Mouse (Mus musculus) CD8-positive naive resting alpha-beta T cell, adult 2 months (primary cell): ENCODE results near the gene Pgp.
"Not testable (repeated sequence)": the region's sequence is repeated elsewhere in the genome, so short reads cannot be mapped to it uniquely, and the experiment has no call there.

Experiments
- DNase-seq, 2 experiments: peaks; one replicate each; pipeline ENCODE4 v3.0.0; 2022; ENCODE audit warnings: low read depth in 2 of 2, low spot score in 2 of 2

Pgp gene

DNA sequence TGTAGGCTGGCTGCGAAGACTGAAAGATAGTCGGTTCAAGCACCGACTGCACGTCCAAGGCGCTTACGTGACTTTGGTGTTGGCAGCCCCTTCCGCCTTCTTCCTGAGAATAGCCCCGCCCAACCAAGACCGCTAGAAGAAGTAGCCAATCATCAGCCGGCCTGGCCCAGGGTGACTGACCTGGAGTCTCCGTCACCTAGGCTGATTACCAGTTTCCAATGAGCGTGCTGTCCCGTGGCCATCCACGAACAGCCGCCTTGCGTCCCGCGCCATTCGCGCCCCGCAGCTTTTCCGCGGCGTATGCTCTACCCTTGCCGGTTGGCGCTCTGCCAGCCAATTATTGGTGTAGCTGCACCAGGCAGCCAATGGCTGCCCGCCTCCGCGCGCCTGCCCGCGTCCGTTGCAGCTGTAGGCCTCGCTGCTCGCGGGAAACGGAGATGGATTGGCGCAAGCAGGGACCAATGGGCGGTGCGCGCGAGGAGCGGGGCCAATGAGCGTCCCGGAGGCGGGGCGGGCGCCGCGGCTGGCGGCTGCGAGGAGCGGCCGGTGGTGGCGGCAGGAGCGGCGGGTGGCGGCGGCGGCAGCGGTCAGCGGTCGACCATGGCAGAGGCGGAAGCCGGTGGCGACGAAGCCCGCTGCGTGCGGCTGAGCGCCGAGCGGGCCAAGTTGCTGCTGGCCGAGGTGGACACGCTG lies at the start of gene Pgp, which contains the start of gene E4f1:
Gene Pgp (plus strand): TSS at position 483 of the 693 bp plus-strand sequence.
Gene E4f1 (minus strand): TSS at position 404 of the 693 bp plus-strand sequence.
- peak; percentile 95 to 96 for DNase-seq

DNA sequence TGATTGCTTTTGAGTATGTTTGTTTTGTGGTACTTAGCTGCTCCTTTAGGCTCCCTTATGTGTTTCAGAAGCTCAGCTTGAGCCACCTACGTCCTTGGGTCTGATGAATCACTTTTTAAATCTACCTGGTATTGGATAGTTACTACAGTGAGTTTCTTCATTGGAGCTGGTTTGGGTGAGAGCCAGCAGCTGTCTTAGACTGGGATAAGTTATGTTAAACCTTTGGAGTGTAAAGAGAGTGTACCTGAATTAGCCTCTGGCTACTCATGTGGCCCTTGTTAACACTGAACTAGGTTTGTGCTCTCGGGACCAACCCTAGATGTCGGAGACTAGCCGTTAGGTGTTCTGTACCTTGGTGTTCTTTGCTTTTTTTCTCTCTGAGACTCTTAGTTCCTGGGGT lies 47.1 kb upstream of the Pgp start:
- no peak for DNase-seq

DNA sequence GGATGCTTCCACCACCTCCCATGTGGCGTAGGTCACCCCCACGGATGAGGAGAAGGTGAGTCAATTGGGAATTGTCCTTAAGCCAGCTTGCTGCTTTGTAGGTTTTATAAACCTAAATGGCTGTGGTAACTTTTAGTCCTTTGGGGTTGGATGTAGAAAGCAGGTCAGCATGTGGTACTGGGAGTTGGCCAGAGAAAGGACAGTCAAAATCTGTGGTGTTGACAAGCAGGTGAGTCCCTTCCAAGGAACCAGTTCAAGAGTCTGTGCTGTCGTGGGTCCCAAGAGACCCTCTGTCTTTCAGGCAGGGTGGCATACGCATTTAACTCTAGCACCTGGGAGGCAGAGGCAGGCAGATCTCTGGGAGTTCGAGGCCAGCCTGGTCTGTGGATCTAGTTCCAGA lies 45.7 kb upstream of the Pgp start:
- no peak for DNase-seq

DNA sequence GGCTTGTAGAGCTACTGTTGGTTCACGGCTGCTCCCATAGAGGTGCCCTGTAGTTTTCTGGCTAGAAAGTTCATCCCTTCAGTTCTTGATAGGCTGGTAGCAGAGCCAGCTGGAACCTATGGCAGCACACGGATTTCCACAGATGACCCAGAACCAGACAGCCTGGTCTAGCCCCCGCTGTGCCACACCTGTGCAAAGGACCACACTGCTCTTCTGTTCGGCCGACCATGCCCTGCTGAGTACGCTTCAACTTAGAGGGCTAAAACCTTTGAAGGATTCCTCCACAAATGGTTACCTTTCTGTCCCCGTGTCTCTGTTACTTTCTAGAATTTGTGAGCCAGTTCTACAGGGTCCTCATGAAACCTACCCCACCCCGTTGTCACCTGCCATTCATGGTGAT lies 44.9 kb upstream of the Pgp start:
- DNase-seq, result not testable (repeated sequence)

DNA sequence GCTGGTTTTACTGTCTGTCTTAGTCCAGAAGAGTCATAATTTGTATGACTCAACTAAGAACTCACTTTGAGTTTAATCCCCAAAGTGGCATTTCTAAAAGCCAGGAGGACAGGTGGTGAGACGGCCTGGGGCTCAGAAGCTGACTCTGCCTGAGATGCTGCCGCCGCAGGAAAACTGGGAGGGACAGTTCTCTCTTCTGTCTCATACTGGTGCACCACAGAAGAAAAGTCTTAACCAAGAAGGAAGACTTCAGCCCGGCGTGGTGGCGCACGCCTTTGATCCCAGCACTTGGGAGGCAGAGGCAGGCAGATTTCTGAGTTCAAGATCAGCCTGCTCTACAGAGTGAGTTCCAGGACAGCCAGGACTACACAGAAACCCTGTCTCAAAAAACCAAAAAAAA lies 44.3 kb upstream of the Pgp start:
- DNase-seq, result no peak

DNA sequence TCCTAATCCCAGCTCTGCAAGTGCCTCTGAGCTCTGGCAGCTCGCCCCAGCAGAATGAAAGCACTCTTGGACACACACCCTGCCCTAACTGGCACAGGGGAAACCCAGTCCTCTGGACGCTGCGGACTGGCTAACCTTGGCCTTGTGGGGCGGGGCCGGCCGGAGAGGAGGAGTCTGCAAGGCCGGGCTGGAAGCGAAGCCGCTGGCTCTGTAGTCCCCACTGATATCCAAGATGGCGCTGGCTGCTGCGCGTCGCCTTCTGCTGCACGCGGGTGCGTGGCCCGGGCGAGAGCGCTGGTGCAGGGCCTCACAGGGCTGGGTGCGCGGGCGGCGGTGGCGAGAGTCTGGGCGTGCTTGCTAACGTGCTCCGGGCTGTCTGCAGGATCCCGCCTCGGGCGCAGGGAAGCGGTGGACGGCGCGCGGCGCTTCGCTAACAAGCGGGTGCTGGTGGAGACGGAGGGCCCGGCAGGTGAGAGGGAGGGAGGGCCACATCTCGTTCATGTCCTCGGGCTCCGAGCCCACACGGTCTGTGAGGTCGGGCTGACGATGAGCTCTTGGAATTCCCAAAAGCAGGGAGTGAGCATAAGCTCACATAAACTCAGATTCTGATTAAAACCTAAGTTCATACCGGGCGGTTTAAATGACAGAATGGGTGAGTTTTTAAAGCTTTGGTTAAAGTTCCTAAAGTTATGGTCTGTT lies 43.6 kb upstream of the Pgp start, which contains the start of gene Eci1:
Gene Eci1 (plus strand): TSS at position 171 of the 699 bp plus-strand sequence.
- DNase-seq, result peak; percentile 58 to 65

DNA sequence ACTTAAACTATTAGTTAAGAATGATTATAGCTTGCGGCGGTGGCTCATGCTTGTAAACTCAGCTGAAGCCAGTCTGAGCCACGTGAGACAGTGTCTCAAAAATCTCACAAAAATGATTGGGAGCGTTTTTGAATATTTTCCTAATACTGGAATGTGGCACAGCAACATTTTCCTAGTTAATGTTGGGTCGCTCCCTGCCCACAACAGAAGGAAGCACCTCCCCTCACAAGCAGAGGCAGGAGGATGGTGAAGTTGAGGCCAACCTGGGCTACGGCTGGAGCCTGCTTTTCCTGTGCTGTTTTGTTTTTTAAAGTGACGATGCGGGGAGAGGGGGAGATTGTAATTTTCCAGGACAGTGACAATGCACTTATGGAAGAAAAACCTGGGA lies 43.0 kb upstream of the Pgp start:
- DNase-seq, result no peak

DNA sequence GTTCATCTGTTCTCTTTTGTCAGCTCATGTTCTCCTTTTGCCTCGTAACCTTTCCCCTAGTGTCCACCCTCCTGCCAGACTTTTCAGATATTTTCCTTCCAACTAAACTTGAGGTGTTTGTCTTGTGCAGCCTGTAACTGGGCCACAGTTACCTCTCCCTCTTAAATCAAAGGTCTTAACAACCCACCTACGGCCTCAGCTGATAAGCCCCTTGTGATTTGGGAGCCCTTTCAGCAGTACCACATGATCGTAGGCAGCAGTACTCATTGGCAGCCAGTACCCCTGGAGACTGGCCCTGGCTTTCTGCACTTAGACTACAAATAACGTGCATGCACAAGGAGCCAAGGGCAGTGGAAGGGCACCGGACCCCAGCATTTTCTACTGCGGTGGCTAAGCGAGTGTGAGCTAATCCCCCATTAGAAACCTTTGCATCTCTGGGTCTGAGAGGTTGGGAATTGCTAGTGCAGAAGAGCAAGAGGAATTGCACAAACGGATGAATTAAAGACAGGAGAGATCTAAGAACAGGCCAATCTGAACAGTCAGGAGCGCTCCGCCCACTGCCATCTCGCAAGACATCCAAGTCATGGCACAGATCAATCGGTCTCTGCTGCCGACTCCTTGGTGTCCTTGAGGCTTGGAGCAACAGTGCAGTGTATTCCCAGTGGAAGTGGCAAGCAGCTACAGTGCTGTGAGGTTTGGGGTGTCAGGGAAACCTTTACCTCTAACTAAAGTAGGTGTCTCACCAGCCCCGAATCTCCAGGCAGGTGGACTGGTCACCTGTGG lies 40.8 kb upstream of the Pgp start:
- no peak for DNase-seq

DNA sequence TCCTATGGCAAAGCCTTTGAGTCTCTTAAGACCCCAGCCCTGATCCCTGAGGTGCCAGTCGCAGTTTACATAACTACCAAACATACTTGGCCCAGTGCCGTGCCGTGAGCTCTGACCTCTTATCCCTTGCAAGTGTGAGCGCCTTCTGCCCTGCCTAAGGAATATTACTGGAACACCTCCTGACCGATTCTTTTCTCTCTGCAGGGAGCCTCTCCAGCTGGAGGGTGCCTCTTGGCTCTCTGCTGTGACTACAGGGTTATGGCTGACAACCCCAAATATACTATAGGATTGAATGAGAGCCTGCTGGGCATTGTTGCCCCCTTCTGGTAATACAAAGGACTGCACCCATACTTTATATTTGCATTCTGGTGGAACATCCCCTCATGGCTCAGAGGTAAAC lies 33.2 kb upstream of the Pgp start:
- DNase-seq, result peak; percentile 40 to 55

DNA sequence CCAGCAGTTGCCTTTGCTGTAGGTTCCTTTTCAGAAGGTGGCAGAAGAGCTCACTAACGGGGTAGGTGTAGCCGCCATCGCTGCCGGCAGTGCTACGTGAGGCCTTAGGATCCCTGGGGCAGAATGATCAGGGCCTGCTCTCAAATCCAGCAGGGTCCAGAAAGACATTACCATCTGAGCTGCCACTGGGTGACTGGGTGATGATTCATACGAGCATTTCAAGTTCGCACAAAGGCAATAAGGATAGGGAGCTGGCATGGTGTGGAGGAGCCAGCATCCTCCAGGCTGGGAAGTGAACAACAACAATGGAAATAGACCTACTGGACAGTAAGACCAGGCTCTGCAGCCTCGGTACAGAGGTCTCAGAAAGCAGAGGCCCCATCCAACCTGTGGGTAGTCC lies 29.8 kb upstream of the Pgp start:
- no peak for DNase-seq

DNA sequence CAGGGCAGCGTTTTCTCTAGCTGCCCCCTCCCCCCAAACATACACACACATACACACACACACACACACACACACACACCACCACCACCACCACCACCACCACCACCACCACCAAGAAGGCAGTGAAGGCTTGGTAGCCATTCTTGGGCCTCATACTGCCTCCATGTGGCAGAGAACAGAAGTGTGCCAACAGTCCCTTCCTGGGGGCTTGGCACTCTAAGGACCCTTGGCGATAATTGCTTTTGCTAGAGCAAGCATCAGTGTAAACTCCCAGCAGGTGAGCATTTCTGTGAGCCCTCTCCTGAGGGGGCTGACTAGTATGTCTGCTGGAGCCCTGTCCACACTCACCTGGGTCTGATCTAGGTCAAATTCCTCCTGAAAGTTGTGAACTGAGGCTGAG lies 29.0 kb upstream of the Pgp start:
- no peak for DNase-seq

DNA sequence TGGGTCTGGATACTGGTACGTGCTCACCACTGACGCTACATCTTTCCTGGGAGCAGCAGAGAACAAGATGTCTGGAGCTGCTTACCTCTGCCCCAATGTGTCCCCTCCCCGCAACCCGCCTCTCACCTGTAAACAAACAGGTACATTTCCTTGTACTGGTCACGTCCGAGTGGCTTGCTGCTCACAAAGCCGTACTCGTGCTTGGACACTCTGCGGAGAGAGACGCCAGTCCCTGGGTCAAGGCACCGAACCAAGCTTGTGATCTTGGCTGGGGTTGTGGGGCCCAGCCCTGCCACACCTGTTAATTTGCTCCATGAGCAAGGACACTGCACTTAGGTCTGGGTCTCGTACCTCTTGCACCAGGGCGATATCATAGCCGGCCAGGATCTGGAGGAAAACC lies 28.1 kb upstream of the Pgp start:
- no peak for DNase-seq

DNA sequence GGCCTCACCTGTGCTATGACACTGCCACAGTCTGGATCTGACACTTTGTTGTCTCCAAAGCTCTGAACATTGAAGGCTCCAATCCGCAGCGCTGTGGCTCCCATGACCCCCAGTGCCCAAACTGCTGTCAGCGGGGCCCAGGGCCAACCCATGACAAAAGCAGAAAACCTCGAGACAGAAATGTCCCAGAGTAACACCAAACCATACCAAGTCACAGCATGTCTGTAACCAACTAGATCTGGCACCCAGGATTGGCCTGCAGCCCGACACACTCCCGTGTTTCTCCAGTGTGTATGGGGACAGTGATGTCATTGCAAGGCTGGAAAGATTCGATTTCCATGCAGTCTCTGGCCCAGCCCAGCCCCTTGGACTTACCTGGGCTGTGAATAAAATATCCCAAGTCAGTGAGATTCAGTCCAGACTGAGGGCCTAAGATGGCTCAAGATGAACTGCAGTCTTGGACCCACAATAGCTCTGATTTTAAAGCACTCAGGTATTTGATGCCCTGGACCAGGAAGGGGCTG lies 27.5 kb upstream of the Pgp start, which contains the start of gene Dnase1l2:
Gene Dnase1l2 (minus strand): TSS at position 474 of the 524 bp plus-strand sequence.
- DNase-seq, result no peak

DNA sequence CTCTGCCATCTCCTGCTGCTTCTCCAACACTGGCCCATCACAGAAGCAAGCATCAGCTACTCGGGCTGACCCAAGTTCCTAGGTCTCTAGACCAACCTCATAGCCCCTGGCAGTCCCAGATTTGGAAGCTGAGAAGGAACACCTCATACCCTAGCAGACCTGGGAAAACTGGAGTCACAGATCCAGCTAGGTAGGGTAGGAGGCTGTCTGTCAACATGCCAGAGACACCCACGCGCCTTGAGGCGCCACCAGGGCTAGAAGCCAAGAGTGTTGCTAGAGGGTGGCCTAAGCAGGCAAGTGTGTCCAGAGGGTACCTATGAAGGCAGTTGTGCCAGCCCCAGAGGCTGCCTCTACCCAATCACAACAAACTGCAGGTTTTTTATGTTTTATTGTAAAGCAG lies 26.8 kb upstream of the Pgp start:
- DNase-seq, result no peak

DNA sequence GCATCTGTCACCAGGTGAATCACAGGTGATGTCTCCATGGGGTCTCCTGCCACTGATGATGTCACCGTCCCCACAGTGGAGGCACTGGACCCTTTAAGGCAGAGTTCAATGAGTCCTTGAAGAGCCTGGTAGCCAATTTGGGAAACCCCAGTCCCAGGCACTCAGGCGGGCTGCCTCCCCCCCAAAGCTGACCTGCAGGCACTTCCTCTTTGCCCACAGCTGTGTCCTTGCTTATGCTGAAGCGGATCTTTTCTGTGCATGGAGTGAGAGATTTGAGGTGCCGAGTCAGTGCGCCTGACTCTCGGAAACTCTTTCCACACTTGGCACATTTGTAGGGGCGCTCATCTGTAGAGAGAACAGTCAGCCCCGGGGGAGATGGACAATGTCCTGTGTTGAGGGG lies 23.6 kb upstream of the Pgp start:
- no peak for DNase-seq

DNA sequence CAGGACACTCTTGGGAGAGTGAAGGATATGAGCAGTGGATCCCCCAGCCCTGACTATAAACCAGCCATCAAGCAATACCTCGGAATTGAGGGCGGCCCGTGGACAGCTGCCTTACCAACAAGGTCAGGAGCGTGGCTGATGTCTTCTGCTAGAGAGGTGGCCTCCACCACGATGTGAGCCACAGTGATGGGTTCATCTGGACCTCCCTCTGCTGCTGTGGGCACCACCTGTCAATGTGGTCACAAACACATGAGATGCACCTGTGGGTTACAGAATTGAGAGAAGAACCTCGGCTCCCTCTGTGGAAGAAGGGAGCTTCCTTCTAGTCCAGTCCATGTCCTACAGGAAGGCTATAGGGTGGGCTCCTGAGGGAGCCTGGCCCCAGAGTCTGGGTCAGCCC lies 20.7 kb upstream of the Pgp start:
- no peak for DNase-seq

DNA sequence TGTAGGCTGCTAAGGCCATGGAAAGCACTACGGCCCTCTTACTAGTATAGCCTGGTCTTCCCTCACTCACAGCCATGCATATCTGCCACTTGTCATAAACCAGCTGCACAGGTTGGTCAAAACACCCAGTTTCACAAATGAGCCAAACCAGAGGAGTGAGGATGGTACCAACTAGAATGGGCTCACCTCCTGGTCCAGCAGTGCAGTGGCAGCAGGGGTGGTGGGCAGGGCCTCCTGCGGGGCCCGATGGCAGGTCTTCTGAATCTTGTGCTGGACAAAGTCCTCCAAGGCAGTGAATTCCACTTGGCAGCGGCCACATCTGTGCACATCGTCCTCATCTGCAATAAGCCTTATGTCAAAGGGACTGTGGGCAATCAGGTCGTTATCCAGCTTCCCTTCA lies 19.0 kb upstream of the Pgp start:
- no peak for DNase-seq

DNA sequence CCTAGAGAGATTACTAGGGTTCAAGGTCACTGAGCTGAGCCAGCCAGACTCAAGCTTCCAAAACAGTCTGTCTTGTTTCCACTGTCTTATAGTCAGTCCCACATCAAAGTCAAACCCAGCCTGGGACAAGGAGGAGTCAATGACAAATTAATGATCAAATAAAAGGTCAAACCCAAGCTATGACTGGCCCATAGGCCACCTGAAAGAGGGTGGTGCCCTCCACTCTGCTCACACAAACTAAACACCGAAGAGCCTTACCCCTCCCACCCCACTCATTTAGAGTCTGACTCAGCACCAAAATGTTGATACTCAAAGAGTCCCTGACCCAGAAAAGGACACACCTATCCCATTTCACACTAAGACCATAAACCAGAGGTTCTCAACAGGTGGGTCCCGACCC lies 16.8 kb upstream of the Pgp start:
- no peak for DNase-seq

DNA sequence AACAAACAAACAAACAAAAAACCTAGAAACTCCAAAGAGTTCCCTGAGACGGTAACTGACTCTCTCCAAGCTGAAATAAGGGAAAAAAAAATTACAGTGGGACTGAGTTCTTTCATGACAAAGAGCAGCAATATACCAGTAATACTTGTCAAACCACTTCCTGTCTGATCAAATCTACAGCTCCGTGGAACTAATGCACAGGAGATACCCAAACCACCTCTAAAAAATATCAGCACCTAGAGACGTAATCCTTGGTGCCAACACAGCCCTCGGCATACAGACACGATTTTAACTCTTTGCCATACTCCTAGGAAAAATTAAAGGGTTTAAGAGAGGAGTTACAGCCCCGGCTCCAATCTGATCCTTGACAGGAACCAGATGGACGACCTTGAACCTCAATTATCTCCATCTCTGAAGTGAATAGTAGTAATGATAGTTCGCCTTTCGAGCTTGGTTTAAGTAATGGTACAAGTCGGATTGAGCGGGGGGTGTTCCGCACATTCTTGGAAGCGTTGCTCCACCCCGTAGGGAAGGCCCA lies 15.9 kb upstream of the Pgp start:
- DNase-seq, result peak; percentile 16 to 28

DNA sequence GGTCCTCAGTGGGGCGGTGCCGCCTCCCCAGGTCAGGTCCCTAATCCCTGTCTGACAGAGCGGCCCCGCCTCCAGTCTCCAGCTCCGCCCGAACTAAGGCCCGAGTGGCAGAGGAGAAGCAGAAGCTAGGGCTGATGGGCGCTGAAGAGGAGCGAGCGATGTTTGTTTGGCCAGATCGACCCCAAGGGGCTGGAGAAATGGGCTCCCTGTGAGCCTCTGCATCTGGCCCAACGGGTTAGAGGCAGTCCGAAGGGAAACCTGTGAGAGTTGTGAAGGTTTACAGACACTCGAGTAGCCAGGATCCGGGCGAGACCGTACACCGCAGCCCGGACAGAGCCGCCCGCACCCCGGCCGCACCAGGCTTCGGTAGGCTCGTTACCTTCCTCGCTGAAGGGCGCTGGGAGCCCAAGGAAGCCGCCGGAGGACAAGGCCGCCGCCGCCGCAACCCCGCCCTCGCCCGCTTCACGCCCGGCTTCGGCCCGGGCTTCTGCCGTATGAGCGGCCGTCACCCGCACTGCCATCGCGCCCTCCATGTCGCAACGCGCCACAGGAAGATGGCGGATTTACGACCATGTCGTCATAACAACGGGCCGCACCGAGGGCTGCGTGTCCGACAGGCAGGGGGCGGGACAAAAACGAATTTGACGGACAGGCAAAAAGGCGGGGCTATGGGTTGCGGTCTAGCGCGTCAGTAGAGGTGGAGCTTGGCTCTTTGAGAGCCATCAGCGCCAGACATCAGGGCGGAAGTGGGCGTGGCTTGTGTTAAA lies 15.3 kb upstream of the Pgp start:
- DNase-seq, result peak; percentile 98 to 100
